Mouse (Mus musculus): ENCODE results near the gene Frmd6.

Frmd6 gene

GRCm38 (mm10) chr12:70799231-70800002 lies 25.9 kb upstream of the Frmd6 start:
- CTCF ChIA-PET = interaction anchor here (0.6 to 1.5 kb wide), 7 partner anchors 11 to 111 kb away, joined by 3 to 10 read pairs (median 3); partner anchors contain the start of gene Frmd6 (in 1 of the 4)
- POLR2A ChIA-PET = interaction anchor here in 3 of 4 experiments (0.6 to 4.4 kb wide), 34 partner anchors 8 to 1286 kb away, joined by 3 to 48 read pairs (median 4); partner anchors contain the start of genes Frmd6 (in 3 of the 3), Jkamp (in 1 of the 3), L3hypdh (in 1 of the 3) and Psma3 (in 1 of the 3)

GRCm38 (mm10) chr12:70800086-70800485 lies 25.2 kb upstream of the Frmd6 start:
- CTCF ChIA-PET = interaction anchor here in 2 of 4 experiments (0.9 to 1.0 kb wide), 2 partner anchors 11 to 110 kb away, joined by 3 to 10 read pairs; no protein-coding TSS in a partner anchor
- POLR2A ChIA-PET = interaction anchor here in 3 of 4 experiments (0.6 to 4.4 kb wide), 25 partner anchors 9 to 254 kb away, joined by 3 to 48 read pairs (median 5); partner anchors contain the start of gene Frmd6 (in 3 of the 3)

- ChIA-PET POLR2A (no interaction called here), CTCF (no interaction called here)
Observed at GRCm38 (mm10) chr12:70801361-70801760, 24.0 kb upstream of the Frmd6 start.

- ChIA-PET CTCF (no interaction called here), POLR2A (interaction anchor here in 1 of 4 experiments (1.1 kb wide), 1 partner anchor 22 kb away, joined by 4 read pairs; the partner anchor contains the start of gene Frmd6)
Observed at GRCm38 (mm10) chr12:70803494-70803893, 21.8 kb upstream of the Frmd6 start.

- ChIA-PET POLR2A (interaction anchor here in 3 of 4 experiments (0.6 to 4.1 kb wide), 7 partner anchors 8 to 169 kb away, joined by 3 to 19 read pairs (median 4); partner anchors contain the start of gene Frmd6 (in 3 of the 3)), CTCF (no interaction called here)
Observed at GRCm38 (mm10) chr12:70804989-70805388, 20.3 kb upstream of the Frmd6 start.

GRCm38 (mm10) chr12:70807543-70807942 lies 17.8 kb upstream of the Frmd6 start:
- POLR2A ChIA-PET = interaction anchor here in 1 of 4 experiments (4.1 kb wide), 1 partner anchor 18 kb away, joined by 19 read pairs; the partner anchor contains the start of gene Frmd6
- CTCF ChIA-PET = no interaction called here

- CTCF ChIA-PET = no interaction called here
- POLR2A ChIA-PET = interaction anchor here in 1 of 4 experiments (4.1 kb wide), 1 partner anchor 17 kb away, joined by 19 read pairs; the partner anchor contains the start of gene Frmd6
Observed at GRCm38 (mm10) chr12:70807975-70808374, 17.3 kb upstream of the Frmd6 start.

- POLR2A ChIA-PET = interaction anchor here (0.7 to 7.6 kb wide), 12 partner anchors 11 to 270 kb away, joined by 3 to 90 read pairs (median 8); partner anchors contain the start of gene Frmd6 (in 3 of the 4)
- CTCF ChIA-PET = interaction anchor here in 2 of 4 experiments (0.8 to 1.3 kb wide), 2 partner anchors 22 to 100 kb away, joined by 3 to 5 read pairs; no protein-coding TSS in a partner anchor
Observed at GRCm38 (mm10) chr12:70809957-70810356, 15.4 kb upstream of the Frmd6 start.

- ChIA-PET CTCF (no interaction called here), POLR2A (interaction anchor here in 3 of 4 experiments (1.0 to 7.6 kb wide), 8 partner anchors 13 to 37 kb away, joined by 3 to 90 read pairs (median 16); partner anchors contain the start of gene Frmd6 (in 3 of the 3))
Observed at GRCm38 (mm10) chr12:70811772-70812171, 13.5 kb upstream of the Frmd6 start.

- POLR2A ChIA-PET = interaction anchor here in 3 of 4 experiments (0.7 to 7.6 kb wide), 9 partner anchors 13 to 37 kb away, joined by 3 to 90 read pairs (median 11); partner anchors contain the start of gene Frmd6 (in 3 of the 3)
Observed at GRCm38 (mm10) chr12:70812176-70812575, 13.1 kb upstream of the Frmd6 start.

DNA sequence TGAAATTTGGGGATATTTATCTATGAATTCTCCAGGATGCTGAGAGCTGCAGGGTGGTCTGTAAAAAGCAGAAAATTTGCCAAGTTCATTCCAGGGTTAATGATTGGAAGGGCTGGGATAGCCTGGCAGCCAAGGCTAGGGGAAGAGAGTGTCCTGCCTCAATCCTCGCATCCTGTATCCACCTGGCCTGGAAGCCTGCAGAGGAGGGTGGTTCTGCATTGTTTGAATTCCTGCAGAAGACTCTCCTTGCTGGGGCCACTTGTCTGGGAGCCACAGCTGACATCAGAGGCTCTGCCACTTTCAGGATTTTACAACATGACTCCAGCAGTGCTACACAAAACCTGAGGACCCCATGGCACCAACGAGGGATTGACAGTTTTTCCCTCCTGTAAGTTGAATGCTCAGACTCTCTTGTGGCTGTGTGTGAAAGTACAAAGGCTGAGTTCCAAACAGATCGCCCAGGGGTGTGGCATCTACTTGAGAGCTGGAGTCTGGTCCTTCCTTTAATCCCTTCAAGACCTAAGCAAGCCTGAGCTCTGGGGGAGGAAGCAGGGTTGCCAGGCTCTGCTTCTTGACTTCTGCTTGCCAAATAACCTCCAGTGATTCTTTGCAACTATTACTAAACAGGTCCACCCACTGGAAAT lies 12.4 kb upstream of the Frmd6 start:
- CTCF ChIA-PET = interaction anchor here in 2 of 4 experiments (1.0 to 1.3 kb wide), 2 partner anchors 12 to 97 kb away, joined by 3 to 7 read pairs; no protein-coding TSS in a partner anchor

More at GRCm38 (mm10) chr12:70812176-70812575, 13.1 kb upstream of the Frmd6 start:
- CTCF ChIA-PET = no interaction called here

GRCm38 (mm10) chr12:70816731-70817130 lies 8.6 kb upstream of the Frmd6 start:
- CTCF ChIA-PET = no interaction called here
- POLR2A ChIA-PET = interaction anchor here in 2 of 4 experiments (1.0 to 7.6 kb wide), 6 partner anchors 9 to 83 kb away, joined by 3 to 90 read pairs (median 6); partner anchors contain the start of gene Frmd6 (in 2 of the 2)

More for the DNA sequence above, 12.4 kb upstream of the Frmd6 start:
- POLR2A ChIA-PET = interaction anchor here in 3 of 4 experiments (0.6 to 7.6 kb wide), 15 partner anchors 8 to 219 kb away, joined by 3 to 90 read pairs (median 4); partner anchors contain the start of gene Frmd6 (in 3 of the 3)

GRCm38 (mm10) chr12:70824017-70824416 lies 1.3 kb upstream of the Frmd6 start:
- CTCF ChIA-PET = interaction anchor here in 1 of 4 experiments (0.6 to 1.4 kb wide), 2 partner anchors 11 to 1099 kb away, joined by 4 to 7 read pairs; partner anchors contain the start of gene Atp5s
- POLR2A ChIA-PET = interaction anchor here in 3 of 4 experiments (0.7 to 7.5 kb wide), 43 partner anchors 9 to 578 kb away, joined by 3 to 90 read pairs (median 7); partner anchors contain the start of genes 2700049A03Rik (in 1 of the 3), Arid4a (in 1 of the 3), Psma3 (in 1 of the 3) and Timm9 (in 1 of the 3)

GRCm38 (mm10) chr12:70825651-70826317 lies 470 bp downstream of the Frmd6 start:
- POLR2A ChIA-PET = interaction anchor here (0.6 to 7.5 kb wide), 84 partner anchors 8 to 1101 kb away, joined by 3 to 90 read pairs (median 5); partner anchors contain the start of genes Arid4a (in 2 of the 4), Atp5s (in 1 of the 4) and L2hgdh (in 1 of the 4)
- CTCF ChIA-PET = interaction anchor here in 3 of 4 experiments (0.6 to 2.0 kb wide), 17 partner anchors 8 to 1169 kb away, joined by 3 to 12 read pairs (median 3); no protein-coding TSS in a partner anchor

- POLR2A ChIA-PET = interaction anchor here (0.6 to 7.5 kb wide), 47 partner anchors 8 to 1410 kb away, joined by 3 to 90 read pairs (median 8); partner anchors contain the start of gene Arid4a (in 1 of the 4)
- CTCF ChIA-PET = interaction anchor here in 3 of 4 experiments (0.7 to 2.0 kb wide), 9 partner anchors 7 to 84 kb away, joined by 3 to 12 read pairs (median 4); no protein-coding TSS in a partner anchor
Observed at GRCm38 (mm10) chr12:70826318-70827072, 1.2 kb downstream of the Frmd6 start.

GRCm38 (mm10) chr12:70827187-70827900 lies 2.0 kb downstream of the Frmd6 start:
- POLR2A ChIA-PET = interaction anchor here in 3 of 4 experiments (0.6 to 7.5 kb wide), 17 partner anchors 7 to 1411 kb away, joined by 3 to 90 read pairs (median 15); no protein-coding TSS in a partner anchor
- CTCF ChIA-PET = interaction anchor here in 1 of 4 experiments (1.5 kb wide), 1 partner anchor 30 kb away, joined by 3 read pairs; no protein-coding TSS in a partner anchor
